Mouse (Mus musculus) thymus, postnatal 36 days (tissue): ENCODE results near the gene Fxyd5.

Experiments
- DNase-seq, 2 experiments: peaks; one replicate each; pipeline ENCODE4 v3.0.0; 2022; ENCODE audit warnings: mixed read lengths in 2 of 2

Fxyd5 gene

GRCm38 (mm10) chr7:31039011-31039410 is 3.3 kb downstream of the Fxyd5 start:
- DNase-seq, result peak in 1 of 2 experiments; percentile 22

- DNase-seq, result peak; percentile 63 to 71
Observed at GRCm38 (mm10) chr7:31037675-31038074, 4.6 kb downstream of the Fxyd5 start.

DNA sequence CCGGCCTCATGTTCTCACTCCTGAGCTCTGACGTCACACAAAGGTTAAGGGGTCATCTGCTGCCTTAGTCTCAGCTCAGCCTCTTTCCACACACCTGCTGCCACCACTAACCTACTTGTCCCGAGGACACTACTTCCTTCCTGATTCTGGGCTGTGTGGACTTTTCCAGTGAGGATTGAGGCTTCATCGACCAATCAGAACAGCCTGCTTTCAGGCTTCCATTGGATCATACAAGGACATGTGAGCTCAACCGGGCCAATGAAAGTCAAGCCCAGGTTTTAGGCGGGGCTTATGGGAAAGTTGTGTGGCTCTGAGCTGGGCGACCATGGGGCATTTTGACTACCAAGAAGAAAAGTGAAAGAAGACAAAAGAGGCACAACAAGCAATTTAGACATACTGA is 5.4 kb downstream of the Fxyd5 start:
- DNase-seq, result peak; percentile 40 to 63

GRCm38 (mm10) chr7:31035291-31035690 is 7.0 kb downstream of the Fxyd5 start:
- DNase-seq, result no peak

DNA sequence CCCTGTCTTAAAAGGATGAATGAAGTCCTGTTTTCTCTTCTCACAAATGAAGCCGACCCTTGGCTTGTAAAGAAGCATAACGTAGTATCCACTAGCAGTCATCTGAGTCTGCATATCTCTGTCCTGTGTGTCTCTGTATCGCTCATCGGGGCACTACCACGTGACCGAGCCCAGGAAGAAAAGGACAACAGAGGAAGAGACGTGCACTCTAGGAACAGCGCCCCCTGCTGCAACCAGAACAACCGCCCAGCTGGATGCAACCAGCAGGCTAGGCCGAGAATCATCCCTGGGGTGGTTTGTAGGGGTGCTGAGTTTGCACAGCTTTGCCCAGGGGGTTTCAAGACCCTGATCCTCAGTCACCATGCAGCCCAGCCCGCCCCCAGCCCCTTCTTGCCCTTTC is 7.5 kb downstream of the Fxyd5 start:
- peak; percentile 54 to 70 for DNase-seq

DNA sequence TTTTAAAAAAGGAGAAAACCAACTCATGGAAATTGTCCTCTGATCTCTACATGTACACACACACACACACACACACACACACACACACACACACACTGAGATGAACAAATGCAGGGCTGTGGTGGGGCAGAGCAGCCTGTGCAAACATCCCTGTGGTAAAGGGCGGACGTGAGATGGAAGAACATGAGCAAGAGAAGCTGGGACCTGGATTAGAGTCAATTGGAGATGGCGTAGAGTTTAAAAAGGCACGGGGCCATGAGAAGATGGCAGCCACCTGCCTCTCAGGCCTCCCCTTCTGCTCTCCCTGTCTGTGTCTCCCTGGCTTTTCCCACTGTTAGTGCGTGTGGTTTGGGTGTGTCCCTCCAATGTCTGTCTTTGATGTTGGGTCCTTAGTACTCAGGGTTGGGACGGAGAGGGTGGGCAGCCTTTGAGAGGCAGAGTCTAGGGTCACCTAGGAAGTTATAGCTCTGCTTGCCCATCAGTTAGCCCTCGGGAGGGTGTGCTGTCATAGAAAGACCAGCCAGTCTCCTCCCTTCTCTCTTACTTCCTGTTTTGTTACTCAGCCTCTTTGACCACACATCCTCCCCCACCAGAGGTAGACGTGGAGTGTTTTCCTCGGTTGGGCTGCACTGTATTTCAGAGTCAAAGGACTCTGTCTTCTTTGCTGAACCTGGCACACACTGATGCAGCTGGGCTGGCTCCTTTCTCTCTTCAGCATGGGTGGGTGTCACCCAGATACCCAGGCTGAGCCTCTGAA is 8.7 kb downstream of the Fxyd5 start:
- peak; percentile 60 to 78 for DNase-seq

DNA sequence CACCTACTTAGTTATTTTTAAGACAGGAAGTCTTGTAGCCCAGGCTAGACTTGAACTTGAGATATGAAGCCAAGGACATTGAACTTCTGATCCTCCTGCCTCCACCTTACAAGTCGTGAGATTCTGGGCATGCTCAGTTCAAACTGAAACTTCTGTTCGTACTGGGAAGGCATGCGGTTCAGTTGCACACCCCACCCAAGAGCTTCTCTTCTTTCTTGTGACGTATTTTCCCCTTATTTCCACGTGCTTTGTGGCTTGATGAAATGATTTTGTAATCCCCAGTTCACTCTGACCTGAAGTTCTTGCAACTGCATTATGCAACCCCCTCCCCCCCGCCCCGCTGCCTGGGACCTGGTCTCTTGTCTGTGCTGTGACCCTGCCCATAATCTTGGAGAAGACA is 10.6 kb downstream of the Fxyd5 start:
- DNase-seq, result no peak

GRCm38 (mm10) chr7:31030717-31031116 is 11.6 kb downstream of the Fxyd5 start:
- DNase-seq, result no peak

- no peak for DNase-seq
Observed at GRCm38 (mm10) chr7:31028609-31029008, 13.7 kb downstream of the Fxyd5 start.

DNA sequence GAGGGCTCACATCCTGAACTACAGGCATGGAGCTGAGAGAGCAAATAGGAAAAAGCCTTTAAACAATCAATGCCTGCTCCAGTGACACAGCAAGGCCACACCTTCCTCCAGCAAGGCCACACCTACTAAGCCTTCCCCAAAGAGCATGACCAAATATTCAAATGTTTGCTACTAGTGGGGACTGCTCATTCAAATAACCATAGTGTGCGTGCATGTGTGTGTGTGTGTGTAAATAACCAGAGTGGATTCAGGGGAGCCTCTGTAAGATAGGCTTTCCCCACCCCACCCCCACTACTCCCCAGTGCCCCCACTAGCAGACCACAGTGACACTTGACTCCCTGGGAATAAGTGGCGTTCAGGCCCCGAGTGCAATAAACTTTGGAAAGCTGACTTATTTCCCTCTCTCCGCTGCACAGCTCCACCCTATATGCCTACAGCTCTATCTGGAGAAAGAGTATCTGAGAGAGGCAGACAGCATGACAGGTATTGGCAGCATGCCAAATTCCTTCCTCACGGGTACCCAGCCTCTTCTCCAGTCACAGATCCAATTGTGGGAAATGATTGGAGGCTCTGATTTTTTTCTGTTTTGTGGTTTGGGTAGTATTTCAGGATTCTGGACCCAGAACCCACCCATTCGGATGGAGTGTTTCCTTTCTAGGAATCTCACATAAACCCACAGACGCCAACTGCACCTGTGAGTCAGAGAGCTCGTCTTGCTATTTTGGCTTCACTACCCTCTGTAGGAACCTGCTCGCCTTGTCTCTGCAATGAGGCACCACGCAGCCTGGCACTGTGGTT is 25.0 kb downstream of the Fxyd5 start:
- no peak for DNase-seq

DNA sequence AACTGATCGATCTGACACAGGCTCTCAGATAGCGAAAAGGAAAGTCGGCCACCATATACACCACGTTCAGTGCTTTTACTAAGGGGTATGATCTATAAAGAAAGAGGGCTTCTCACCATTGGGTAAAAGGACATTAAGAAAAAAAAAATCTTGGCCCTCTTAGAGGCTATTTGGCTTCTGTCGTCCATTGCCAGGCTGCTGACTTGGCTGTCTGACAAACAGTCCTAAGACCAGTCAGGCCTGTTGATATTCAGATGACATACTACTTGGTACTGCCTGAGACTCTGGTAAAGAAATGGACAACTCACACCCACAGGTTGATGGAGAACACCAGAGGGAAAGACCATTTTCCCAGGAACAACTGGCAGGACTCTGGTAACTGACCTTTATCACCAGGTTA is 29.3 kb downstream of the Fxyd5 start:
- no peak for DNase-seq

GRCm38 (mm10) chr7:31008889-31009288 is 33.4 kb downstream of the Fxyd5 start:
- DNase-seq, result no peak

DNA sequence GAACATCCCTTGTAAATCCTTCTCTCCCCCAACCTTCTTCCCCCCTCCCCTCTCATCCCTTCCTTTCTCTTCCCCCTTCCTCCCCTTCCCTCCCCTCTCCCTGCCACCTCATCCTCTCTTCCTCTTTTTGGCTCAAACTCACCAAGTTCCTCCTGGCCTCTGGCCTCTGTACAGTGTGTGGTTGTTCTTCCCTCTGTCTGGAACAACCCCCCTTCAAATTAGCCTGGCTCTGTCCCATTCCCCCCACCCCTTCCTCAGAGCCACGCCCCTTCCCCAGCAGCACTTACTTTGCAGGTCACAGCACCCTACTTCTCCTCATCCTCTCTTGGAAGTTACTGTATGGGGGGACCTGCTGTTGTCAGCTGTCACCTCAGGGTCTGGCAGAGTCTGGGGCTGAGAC is 34.1 kb downstream of the Fxyd5 start:
- DNase-seq, result no peak

GRCm38 (mm10) chr7:31007775-31008174 is 34.5 kb downstream of the Fxyd5 start:
- no peak for DNase-seq

DNA sequence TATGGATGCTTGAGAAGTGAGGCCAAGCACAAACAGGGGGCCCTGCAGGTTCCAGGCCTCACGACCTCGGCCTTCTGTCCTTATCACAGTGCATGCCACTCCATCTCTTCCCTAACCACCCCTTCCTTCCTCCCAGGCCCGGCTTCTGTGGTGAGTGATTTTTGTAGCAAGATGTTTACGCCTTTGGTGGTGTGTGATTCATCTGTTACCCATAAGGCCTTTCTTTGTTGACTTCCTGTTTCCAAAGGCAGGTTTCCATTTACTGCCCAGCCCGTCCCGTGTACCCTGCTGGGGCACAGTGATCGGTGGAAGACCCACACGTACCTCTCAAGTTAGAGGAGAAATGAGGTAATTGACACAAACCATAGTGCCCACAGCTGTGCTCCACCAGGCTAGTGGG is 39.6 kb downstream of the Fxyd5 start:
- peak; percentile 30 to 40 for DNase-seq

- peak; percentile 20 to 27 for DNase-seq
Observed at GRCm38 (mm10) chr7:31000505-31001020, 41.7 kb downstream of the Fxyd5 start.

DNA sequence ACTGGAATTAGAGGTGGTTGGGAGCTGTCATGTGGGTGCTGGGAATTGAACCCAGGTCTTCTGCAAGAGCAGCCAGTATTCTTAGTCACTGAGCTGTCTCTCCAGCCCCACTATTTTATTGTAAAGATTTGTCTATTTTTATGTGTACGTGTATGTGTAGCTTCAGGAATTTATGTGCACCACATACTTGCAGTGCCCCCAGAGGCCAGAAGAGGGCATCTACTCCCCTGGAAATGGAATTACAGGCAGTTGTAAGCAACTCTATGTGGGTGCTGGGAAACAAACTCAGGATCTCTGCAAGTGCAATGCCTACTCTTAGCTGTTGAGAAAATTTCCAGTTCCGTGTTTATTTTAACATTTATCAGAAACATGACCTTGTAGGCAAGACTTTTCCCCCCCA is 45.8 kb downstream of the Fxyd5 start:
- no peak for DNase-seq

DNA sequence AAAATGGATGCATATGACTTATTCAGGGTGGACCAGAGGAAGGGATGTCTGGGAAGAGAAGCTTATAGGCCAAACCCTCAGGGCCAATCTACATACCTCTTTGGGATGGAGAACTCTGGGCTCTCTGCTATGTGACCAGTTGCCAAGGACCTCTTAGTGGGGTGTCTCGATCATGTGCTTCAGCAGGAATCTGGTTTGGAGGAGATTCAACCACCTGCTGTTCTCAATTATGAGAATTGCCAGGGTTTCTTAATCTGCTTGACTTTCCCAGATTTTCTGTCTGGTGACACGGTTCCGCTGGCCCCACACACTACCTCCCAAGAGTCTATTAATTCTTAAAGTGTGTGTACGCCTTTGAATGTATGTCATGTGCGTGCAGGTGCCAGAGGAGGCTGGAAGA is 48.3 kb downstream of the Fxyd5 start:
- no peak for DNase-seq

DNA sequence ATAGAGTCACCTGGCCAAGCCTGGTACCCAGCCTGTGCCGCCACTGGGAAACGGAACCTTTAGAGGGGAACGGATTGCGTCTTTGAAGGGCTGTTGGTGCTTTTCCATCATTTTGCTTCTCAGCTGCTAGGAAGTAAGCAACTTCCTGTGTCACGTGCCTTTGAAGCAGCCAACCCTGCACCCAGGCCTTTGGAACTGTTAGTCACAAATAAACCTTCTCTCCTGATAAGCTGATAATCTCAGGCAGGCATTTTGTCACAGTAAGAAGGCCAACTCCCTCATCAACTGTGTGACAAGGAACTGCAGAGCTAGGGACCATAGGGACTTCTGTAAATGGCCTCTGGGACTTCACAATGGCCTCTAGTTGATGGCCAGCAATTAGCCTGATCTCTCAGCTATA is 50.1 kb downstream of the Fxyd5 start:
- no peak for DNase-seq

DNA sequence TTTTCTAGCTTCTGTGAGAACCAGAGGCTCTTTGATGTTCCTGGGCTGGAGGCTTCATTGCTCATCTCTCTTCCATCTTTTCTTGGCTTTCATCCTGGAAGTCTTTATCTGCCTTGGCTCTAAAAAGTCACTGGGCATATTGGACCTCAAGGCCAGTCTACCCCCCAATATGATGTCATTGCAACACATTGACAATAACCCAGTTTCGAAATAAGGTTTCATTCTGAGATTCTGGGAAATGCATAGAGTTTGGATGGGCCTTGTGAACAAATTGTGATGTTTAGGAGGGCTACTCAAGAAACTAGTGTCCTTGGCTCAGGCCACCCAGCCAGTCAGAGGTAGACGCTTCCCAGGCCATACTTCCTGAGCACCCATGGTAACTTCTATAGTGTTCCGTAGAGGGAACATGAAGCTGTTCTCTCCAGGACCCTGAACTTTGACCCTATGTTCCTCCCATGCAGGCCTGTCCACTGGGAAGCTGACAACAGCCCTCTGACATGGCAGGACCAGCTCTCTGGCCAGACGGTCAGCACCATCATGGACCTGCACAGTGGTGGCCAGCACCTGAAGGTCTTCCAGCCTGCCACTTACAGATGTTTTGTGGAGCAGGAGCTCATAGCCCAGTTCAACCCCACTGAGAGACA is 53.6 kb downstream of the Fxyd5 start:
- DNase-seq, result no peak

- no peak for DNase-seq
Observed at GRCm38 (mm10) chr7:30985357-30985756, 56.9 kb downstream of the Fxyd5 start.
